Mouse (Mus musculus): Measurements from ENCODE around the gene Ncoa1. TPM values are rescaled to one million over a fixed set of nuclear protein-coding genes. Genes with fewer than 3 reads are reported as not detected.
A peak's percentile ranks its signal among the peaks of the same experiment; 100 is the strongest.
"Not testable (repeated sequence)": the region's sequence is repeated elsewhere in the genome, so short reads cannot be mapped to it uniquely, and the experiment has no call there.

Gene Ncoa1
- total RNA-seq, 4 experiments from 2014 or later = 28.7 to 31.0 (median 29.4) TPM

DNA sequence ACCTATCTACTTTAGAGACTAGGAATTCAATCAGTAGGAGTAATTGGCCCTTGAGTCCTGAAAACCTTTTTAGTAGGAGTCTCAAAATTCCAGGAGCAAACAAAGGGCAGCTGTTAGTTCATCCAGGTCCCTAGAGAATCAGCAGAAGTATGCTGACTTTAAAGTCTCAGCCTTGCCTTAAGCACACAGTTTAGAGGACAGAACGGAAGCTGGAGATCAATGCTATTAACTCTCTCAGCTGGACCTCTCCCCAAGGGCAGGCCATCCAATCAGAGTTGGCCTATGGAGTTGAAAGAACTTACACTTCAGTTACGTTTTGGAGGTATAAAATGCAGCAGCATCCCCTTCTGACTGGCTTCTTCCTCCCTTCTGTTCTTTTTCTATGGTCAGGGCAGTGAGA is 154.8 kb downstream of the Ncoa1 start:
- no peak for DNase-seq (ENCODE audit: low spot score)

GRCm38 (mm10) chr12:4313824-4314223 is 163.2 kb downstream of the Ncoa1 start:
- DNase-seq (ENCODE audit: low spot score) = no peak

- DNase-seq (ENCODE audit: low spot score) = no peak
Observed at GRCm38 (mm10) chr12:4306712-4307313, 170.2 kb downstream of the Ncoa1 start.

- no peak for DNase-seq (ENCODE audit: low spot score)
Observed at GRCm38 (mm10) chr12:4299300-4299699, 177.7 kb downstream of the Ncoa1 start.

DNA sequence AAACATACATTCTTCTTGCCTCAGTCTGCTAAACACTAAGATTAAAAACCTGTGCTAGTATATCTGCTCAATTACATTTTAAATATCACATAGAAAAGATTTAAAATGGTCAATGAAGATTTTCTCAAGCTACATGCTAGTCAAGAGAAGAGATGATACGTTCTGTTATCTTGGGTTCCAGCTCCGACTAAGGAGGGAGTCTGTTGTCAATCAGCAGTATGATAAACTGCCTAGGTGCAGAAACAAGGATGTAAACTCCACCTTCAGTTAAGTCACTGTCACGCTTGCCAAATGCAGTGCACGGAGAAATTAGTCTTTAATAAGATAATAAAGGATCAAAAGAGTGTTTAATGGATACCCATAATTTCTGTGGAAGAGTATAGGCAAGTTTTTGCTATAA is 178.4 kb downstream of the Ncoa1 start:
- no peak for DNase-seq (ENCODE audit: low spot score)

DNA sequence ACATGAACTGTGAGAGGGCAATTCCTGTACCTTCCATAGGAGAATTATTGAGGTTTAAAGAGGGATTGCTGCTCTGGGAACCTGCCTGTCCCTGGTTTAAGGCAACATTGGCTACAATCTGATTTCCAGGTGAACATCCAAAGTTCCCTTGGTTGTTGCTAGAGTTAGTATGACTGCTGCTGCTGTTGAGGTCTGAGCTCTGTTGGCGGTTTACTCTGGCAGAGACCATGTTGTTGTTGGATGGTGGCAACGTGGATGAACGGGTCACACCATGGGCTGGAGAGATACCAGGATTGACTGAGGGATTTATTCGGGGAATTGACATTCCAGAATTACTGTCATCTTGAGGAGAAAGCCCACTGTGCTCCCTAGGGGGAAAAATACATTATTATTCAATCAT is 181.1 kb downstream of the Ncoa1 start:
- DNase-seq (ENCODE audit: low spot score) = no peak

DNA sequence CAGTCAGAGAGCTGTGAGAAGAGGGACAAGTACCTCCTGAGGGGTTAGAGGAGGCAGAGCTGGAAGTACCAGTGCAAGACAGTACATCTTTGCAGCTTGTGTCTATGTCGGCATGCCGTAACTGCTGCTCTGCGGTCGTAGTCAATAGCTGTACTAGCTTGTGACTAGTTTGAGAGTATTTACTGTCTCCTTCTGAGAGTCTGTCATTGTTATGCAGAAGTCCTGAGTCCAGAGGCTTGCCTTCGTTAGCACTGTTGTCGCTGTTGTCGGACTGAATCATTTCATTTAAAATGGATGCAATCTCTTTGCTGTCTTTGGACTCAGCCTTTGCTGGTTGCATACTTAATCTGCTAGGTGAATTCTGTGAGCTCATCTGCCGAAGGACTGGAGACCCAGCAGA is 181.7 kb downstream of the Ncoa1 start:
- DNase-seq (ENCODE audit: low spot score) = no peak

- no peak for DNase-seq (ENCODE audit: low spot score)
Observed at GRCm38 (mm10) chr12:4293813-4294212, 183.2 kb downstream of the Ncoa1 start.

GRCm38 (mm10) chr12:4285186-4285585 is 191.8 kb downstream of the Ncoa1 start:
- DNase-seq (ENCODE audit: low spot score) = peak; percentile 24

DNA sequence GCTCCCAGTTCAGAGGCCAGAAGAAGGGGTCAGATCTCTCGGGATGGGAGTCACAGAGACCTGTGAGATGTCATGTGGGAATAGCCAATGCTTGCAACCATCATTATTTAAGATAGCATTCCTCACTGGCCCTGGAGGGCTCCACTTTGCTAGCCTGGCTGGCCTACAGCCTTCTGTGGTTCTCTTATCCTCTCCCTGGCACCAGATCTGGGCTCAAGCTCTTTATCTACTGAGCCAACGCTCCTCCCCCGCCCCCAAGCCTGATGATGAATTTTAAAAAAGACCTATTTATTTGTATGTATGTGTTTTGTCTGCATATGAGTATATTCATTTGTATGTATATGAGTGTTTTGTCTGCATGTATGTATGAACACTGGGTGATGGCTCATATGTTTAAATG is 197.1 kb downstream of the Ncoa1 start:
- no peak for DNase-seq (ENCODE audit: low spot score)

- no peak for DNase-seq (ENCODE audit: low spot score)
Observed at GRCm38 (mm10) chr12:4278978-4279755, 197.8 kb downstream of the Ncoa1 start.

DNA sequence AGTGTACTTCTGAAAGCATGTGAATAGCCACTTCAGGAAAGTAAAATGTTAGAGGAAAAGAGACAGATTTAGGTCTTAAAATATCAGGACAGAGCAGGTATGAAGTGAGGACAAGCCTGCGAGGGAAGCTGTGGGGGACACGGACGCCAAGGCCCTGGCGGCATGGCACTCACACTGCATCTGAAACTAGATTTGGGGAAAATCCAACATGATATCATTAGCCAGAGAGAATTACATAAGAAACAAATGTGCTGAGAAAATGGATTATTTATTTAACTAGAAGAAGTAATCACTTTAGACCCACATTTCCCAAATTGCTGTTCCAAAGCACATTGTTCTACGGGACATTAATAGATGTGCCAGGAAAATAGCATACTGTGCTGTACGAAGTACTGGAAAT is 205.9 kb downstream of the Ncoa1 start:
- no peak for DNase-seq (ENCODE audit: low spot score)

- DNase-seq (ENCODE audit: low spot score) = no peak
Observed at GRCm38 (mm10) chr12:4267765-4268164, 209.2 kb downstream of the Ncoa1 start.

DNA sequence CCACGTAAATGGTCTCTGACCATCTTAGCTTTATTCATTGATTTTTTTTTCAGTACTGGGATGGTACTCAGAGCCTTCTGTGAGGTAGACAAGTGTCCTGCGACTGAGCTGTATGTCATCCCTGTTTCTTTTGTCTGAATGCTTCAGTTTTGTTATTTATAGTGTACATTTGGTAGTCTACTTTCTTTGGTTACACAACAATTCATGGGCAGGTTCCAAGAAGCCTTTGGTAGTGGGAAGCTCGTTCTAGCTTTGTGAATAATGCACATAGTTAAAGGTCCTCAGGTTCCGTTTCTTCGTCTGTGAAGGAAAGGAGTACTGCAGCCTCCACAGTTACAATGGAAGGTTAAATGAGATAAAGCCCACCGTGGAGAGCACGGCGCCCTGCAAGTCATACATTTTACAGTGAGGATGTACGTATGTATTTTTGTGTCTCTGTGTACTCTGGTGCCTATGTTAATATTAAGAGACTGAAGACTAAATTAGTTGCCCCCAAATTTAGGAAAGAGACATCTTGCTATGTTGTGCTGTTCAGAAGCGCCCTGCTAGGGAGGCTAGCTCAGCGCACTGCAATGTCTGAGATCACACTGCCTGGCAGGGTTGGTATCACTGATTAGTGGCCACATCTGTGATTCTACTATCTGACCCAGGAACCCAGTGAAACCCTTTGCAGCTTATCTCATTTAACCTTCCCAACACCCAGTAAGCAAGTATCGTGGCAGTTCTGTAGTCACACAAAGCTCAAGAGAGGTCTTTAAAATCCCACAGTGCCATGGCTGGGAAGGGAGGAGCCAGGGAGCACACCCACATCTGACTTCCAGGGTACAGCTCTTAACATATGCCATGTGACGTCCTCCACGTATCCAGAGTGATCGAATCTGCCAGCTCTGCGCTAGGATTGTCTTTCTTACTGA is 224.0 kb downstream of the Ncoa1 start:
- no peak for DNase-seq (ENCODE audit: low spot score)

- DNase-seq (ENCODE audit: low spot score) = no peak
Observed at GRCm38 (mm10) chr12:4249786-4250185, 227.2 kb downstream of the Ncoa1 start.

GRCm38 (mm10) chr12:4245742-4246141 is 231.2 kb downstream of the Ncoa1 start:
- no peak for DNase-seq (ENCODE audit: low spot score)

DNA sequence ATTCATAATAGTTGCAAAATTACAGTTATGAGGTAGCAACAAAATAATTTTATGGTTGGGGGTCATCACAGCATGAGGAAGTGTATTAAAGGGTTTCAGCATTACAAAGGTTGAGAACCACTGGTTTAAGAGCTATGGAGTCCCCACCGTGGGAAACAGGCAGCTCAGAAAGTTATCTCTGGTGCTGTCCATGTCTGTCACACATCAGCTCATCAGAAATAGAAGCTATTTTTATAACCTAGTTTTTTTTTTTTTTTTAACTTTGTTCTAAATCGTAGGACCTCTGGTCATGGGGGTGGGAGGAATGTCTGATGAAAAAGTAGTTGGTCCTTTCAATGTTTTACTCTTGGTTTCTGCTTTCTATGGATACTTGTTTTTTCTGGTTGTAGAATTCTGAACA is 233.2 kb downstream of the Ncoa1 start:
- no peak for DNase-seq (ENCODE audit: low spot score)

DNA sequence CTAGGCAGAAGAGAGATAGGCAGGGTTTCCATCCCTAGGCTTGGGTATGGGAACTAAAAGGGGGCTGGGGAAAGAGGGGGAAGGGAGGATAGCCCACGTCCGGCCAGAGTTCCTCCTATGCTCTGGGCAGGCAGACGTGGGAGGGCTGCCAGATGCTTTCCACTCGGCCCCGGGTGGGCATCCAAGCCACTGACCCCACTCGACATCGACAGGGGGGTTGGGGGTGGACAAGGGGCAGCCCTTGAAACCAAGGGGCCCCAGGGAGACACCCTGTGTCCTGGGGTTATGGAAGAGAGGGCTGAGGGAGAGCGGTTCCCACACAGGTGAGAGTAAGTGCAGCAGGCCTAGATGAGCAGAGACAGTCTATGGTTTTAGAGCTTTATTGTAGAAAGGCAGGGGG is 236.7 kb downstream of the Ncoa1 start:
- not testable (repeated sequence) for DNase-seq (ENCODE audit: low spot score)

- DNase-seq (ENCODE audit: low spot score) = no peak
Observed at GRCm38 (mm10) chr12:4237481-4237880, 239.5 kb downstream of the Ncoa1 start.

- DNase-seq (ENCODE audit: low spot score) = peak; percentile 98
Observed at GRCm38 (mm10) chr12:4233572-4234508, 243.1 kb downstream of the Ncoa1 start, which contains the start of the genes Ptrhd1 and Cenpo. Gene Ptrhd1, plus strand, starts transcription at chr12:4234027. Gene Cenpo, minus strand, starts transcription at chr12:4234294.

- no peak for DNase-seq (ENCODE audit: low spot score)
Observed at GRCm38 (mm10) chr12:4232777-4233176, 244.2 kb downstream of the Ncoa1 start.
